Mouse (Mus musculus): ENCODE measurements around the gene Ddx58.

The Ddx58 gene

DNA sequence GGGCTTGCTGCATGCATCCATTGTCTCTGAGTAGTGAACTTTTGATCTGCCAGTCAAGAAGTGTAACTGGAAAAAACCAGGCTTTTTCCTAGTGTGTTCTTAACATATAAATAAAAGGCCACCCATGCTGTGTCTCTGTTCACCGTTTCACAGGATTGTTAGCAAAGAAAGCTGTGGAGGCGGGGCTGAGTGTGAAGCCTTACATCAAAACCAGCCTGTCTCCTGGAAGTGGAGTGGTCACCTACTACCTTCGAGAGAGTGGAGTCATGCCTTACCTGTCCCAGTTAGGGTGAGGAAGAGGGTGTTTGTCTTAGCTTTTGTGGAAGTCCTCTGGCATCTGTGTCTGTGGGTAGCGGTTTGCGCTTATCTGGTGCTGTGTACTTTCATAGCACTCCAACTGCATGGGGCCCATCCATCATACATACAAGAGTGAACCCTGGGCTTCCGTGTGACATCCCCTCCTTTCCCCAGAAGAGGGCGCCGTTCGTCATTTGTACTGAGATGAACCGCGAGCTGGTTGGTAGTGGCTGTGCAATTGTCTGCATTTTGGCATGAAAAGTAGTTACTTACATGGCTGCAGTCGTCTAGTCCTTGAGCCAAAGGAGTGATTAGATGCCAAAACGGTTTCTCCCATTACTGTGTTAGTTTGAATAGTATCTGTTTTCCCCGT, 56.8 kb downstream of the Ddx58 start:
- DNase-seq (ENCODE audit: low spot score in 2 of 2): peak in 1 of 2 experiments; percentile 20

DNA sequence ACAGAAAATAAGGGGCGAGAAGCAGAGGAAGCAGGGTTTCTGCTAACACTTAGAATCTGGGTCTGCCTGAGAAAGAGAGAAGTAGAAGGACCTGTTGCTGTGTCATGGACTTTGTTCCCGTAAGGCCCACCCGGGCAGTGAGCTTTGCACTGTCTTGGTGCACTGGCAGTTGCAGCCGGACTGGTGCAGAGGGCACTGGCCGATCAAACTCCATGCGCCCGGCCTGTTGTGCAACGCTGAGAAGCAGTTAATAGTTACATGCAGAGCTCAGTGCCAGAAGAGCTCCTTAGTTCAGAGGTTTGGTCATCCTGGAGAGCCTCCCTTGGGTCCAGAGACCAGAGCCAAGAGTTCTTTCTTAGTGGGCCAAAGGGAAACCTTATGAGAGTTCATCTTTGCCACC, 57.9 kb downstream of the Ddx58 start:
- DNase-seq (ENCODE audit: low spot score in 2 of 2): no peak

DNA sequence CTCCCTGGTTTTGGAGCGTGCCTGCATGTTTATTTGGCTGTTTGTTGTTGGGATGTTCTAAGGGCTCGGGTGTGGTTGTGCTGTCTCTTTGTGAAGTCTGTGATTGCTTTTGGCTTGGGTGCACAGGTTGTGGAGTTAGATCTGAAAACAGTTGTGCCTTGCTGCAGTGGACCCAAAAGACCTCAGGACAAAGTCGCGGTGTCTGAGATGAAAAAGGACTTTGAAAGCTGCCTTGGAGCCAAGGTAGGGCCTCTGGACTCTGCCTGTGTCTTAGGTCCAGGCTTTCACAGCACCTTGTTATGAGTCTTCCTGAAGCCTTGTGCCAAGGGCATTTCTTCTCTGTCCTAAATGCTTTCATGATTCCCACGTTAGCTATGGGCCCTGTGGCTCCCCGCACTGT, 59.6 kb downstream of the Ddx58 start:
- DNase-seq (ENCODE audit: low spot score in 2 of 2): no peak

DNA sequence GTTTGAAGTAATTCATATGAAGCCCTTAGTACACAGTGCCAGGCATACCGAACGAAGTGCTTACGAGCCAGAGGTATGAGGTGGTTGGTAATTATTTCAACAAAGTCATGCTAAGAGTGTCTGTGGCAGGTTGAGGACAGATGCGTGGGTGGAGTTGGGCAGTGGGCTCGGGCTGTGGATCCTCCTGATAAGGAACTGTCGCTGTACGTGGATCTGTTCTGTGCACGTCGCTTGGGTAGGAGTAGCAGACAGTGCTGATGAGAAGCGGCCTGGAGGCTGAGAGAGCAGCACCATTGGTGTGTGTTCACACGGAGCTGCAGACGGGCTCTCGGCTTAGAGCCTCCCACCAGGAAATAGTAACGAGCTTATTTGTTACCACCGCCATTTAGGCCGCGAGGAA, 61.0 kb downstream of the Ddx58 start:
- DNase-seq (ENCODE audit: low spot score in 2 of 2): no peak

DNA sequence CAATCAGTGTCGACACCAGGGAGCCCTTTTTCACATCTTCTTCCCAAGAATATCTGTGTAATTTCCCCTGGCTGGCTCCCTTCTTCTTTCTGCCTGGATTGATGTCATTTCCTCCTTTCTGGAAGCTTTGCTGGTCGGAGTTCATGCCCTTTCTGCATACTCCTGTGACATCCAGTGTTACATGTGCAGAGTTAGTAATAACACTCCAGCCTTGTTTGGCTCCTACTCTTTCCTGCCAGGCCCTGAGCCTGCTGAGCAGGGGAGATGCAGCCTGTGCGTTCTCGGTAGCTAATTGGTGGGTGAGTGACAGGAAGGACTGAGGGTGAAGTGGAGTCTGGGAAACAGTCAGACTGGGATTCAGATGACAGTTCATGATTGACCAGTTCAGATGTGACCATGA, 65.3 kb downstream of the Ddx58 start:
- peak; percentile 22 to 51 for DNase-seq (ENCODE audit: low spot score in 2 of 2)

DNA sequence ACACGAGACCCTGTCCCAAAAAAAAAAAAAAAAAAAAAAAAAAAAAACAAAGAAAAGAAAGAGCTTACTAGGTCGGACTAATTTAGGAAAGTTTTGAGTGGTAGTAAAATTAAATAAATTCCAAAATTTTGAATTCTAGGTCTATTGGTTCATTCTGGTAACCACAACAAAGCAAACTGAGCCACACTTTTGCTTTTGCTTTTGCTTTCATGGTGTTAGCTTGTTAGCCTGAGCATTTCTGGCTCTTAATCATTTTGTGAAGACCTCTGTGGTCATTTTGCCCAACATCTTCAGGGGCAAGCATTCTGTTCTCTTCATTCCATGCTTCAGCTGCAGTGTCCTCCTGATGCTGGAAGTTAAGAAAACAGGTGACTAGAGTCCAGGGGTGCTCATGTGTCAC, 67.3 kb downstream of the Ddx58 start:
- DNase-seq (ENCODE audit: low spot score in 2 of 2): no peak

DNA sequence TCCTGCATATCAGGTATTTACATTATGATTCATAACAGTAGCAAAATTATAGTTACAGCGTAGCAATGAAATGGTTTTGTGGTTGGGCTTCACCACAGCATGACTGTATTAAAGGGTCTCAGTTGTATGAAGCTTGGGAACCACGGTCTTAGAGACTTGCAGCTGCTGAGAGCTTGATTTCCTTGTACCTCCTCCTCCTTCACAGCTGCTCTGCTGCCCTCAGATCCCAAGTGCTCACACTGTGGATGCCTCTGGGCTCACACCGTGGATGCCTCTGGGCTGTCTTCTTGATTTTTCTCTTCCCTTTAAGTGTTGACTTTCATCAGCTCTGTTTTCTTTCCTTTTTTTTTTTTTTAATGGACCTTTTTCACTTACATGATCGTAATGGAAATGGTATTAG, 68.2 kb downstream of the Ddx58 start:
- DNase-seq (ENCODE audit: low spot score in 2 of 2): no peak

DNA sequence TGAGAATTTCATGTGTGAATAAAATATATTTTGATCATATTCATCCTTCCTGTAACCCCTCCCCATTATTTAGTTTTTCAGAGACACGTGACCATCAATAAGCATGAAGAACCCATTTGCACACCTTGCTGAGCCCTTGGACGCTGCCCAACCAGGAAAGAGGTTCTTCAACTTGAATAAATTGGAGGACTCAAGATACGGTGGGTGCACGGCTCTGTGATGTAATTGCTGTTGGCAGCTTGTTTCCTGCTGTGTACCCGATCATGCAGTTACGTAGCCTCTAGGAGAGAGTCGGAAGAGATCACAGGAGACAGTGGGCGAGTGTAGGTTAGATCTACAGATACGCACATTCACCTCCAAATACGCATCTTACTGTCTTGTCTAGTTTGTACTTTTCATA, 76.0 kb downstream of the Ddx58 start:
- DNase-seq (ENCODE audit: low spot score in 2 of 2): no peak

DNA sequence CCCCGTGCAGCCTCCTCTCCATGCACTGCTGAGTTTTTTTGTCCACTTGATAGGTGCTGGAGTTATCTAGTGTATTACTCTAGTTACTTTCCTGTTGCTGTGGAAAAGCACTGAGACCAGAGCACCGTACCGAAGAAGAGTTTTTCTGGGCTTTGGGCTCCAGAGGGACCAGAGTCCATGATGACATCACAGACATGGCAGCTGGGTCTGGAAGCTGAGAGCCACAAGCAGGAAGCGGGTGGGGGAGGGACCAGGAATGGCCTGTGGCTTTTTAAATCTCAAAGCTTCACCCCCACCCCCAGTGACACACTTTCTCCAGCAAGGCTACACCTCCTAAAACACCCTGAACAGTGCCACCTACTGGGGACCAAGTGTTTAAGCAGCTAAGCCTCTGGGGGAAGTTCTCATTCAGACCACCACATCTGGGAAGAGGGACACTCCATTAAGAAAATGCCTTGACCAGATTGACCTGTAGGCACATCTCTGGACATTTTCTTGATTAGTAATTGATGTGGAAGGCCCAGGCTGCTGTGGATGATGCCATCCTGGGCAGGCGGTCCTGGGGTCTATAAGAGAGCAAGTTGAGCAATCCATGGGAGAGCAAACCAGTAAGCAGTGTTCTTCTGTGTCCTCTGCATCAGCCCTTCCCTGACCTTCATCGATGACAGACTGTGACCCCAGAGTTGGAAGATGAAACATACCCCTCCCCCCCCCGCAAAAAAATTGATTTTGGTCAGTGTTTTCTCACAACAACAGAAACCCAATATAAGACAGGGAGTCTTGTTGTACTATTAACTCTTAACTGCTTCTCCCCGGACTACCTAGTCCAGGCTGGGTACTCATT, 78.8 kb downstream of the Ddx58 start:
- DNase-seq (ENCODE audit: low spot score in 2 of 2): no peak

DNA sequence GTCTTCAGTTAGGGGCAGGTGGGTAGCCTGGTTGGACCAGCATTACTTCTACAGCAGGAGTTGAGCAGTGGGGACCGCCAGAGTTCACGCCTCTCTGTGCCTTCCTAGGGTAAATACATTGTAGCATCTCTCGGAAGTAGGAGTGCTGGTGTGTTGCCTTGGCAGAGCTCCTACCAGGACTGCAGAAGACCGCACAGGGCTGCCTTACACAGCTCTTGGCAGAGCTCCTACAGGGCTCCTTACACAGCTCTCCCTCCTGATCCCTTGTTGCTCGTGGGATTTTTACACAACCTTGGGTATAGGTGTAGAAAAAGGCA, 81.4 kb downstream of the Ddx58 start:
- DNase-seq (ENCODE audit: low spot score in 2 of 2): no peak

DNA sequence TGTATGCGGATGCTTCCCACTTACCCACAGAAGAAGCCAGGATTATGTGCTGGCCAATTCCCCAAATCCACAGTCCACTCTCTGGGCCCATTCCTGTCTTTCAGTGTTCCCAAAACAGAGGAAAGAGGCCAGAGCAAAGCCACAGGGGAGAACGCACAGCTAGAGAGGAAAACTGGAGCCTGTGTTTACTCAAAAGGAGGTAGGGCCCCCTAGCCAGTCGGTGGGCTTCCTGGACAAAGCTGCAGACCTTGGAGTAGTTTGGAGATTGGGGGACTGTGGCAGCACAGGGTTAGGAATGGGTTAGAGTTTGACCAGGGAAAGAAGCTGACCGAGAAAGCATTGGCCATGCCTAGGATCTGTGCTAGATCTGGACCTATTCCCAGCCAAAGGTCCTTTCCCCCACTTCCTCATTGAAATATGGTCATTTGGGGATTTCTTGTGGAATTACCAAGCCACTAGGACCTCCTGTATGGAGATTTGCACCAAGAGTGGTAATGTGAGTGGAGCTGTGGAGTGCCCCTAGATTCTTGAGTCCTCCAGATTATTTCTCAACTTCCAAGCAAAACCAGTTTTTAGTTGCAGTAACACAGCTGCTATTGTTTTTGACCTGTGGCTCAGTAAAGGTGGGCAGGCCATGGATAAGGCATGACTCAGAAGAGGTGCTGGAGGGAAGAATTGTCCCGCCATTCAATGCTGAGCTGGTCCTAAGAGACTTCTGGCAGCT, 82.0 kb downstream of the Ddx58 start:
- no peak for DNase-seq (ENCODE audit: low spot score in 2 of 2)

DNA sequence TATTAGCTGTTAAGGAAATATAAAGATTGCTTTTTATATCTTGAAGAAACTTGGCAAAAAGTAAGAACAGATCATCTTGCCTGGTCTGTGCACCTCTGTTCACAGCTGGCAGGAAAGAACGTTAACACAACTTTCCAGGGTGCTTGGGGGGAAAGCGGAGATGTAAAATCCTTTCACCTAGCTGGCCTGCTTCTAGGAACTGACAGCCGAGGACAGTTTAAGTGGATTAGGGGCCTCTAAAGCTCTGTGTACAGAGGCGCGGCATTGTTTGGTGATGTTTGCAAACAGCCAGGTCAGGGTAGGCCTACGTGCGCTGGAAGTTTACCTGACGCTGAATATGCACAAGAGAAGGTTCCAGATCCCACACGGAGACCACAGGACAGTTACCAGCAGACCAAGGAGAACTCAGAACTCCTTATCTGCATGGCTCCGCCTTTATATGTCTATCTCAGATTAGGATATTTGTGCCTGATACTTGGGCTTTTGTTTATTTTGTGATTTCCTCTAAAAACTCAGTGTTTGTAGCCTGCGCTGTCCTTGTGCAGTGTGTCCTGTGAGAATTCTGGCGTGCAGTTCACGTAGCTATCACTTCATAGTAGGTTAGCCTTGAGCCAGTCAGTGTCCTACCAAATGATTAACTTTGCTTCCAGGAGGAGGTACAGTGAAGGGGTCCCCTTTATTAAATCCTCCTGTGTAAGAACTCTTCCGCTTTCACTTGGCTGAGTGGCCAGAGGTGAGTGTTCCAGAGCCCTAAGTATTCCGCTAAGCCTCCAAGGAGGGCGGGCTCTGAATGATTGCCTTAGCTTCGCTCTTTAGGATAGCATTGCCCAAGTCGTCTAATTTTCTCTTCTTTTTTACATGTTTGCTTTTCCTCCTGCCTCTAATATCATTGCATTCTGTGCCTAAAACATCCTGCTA, 82.8 kb downstream of the Ddx58 start:
- no peak for DNase-seq (ENCODE audit: low spot score in 2 of 2)

DNA sequence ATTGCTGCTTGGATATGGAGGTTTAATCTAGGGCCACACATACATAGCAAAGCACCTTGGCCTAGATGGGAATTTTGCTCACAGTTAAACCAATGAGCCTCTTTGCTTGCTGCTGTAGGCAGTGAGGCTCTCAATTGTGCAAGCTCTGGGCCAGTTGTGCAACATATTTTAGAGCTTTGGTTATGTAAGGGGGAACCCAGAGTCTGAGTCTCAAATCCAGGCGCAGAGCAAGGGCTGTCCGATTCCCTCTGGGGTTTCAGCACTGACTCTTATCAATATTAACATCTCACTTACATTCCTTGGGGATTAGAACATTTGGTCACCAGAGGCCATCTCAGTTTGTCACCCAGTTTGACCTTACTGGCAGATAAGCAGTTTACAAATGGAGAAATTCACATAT, 83.5 kb downstream of the Ddx58 start:
- peak; percentile 44 to 51 for DNase-seq (ENCODE audit: low spot score in 2 of 2)

DNA sequence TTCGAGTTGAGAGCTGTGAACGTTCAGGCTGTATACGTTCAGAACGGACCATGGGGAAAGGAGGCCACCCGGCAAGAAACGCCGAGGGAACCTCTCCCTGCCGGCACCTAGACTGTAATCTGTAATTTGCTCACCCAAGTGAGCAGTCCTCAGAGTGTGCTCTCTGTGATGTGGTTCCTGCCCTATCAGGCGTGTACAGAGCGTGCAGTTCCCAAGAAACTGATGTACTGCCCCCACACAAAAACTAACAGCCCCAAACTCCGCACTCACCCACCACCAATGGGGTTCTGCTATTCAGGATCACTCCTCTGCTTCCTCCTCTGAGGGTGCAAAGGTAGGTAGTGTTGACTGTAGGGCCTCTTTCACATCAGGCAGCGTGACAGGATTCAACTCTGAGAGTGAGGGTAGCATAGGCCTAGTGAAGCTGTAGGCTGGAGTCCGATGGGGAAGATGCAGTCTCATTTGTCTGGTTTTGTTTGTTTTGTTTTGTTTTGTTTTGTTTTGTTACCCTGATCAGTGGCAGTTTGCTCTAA, 84.1 kb downstream of the Ddx58 start:
- DNase-seq (ENCODE audit: low spot score in 2 of 2): no peak

DNA sequence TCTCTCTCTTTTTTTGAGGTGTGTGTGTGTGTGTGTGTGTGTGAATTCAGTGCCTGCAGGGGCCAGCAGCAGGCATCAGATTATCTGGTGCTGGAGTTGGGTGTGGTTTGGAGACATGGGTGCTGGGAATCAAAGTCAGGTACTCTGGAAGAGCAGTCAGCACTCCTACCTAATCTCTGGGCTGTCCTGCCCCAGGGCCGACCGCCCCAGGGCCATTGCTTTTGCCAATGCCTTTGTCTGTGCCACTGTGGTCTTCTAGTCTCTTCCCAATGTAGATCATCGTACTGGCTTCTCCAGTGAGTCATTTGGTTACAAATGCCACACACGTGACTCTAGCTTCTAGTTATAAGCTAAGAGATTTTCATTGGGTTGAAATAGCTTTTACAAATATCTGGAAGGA, 84.9 kb downstream of the Ddx58 start:
- no peak for DNase-seq (ENCODE audit: low spot score in 2 of 2)

Measured in heart, adult 9 months (tissue).